Mouse (Mus musculus) splenic B cell, adult 2 months (primary cell): ENCODE data around the gene Poglut1.
A peak's percentile ranks its signal among the peaks of the same experiment; 100 is the strongest.
"Not testable (repeated sequence)": the region's sequence is repeated elsewhere in the genome, so short reads cannot be mapped to it uniquely, and the experiment has no call there.

Experiments
- DNase-seq: peaks from one replicate; pipeline ENCODE4 v3.0.0-alpha.2; 2011; ENCODE audit warnings: low read depth, low spot score
- H3K27me3 ChIP-seq: 2 replicates; pipeline ENCODE4 v1.6.1; 2012; ENCODE audit warnings: mild to moderate bottlenecking, low read length, moderate library complexity, mixed read lengths; ENCODE audit not compliant: control insufficient read depth, poor library complexity, insufficient read depth, severe bottlenecking
- H3K36me3 ChIP-seq: 2 replicates; pipeline ENCODE4 v1.6.1; 2012; ENCODE audit warnings: mild to moderate bottlenecking, low read length, moderate library complexity, mixed read lengths; ENCODE audit not compliant: control insufficient read depth, poor library complexity, insufficient read depth, severe bottlenecking

The Poglut1 gene

DNA sequence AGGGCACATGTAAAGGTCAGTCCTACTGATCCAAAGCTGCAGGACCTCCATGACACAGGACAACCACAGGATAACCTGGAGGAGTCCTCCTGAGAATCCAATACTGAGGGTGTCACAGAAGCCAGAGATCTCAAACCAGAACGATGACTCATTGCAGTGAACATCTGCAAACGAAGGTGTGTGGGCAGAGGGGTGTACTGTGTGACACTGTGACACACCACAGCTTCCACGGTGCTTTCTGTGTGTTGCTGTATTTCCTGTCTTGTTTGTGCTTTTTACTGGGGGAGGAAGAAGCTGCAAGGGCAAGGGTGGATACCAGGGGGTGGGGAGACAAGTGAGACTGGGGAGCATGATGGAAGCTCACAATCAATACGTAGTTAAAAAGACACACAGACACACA lies 46.5 kb downstream of the Poglut1 start:
- Histone ChIP-seq H3K27me3 (no peaks in the 10 kb centered on the region), H3K36me3 (peaks cover 10% of the 10 kb centered on the region)
- DNase-seq: no peak

DNA sequence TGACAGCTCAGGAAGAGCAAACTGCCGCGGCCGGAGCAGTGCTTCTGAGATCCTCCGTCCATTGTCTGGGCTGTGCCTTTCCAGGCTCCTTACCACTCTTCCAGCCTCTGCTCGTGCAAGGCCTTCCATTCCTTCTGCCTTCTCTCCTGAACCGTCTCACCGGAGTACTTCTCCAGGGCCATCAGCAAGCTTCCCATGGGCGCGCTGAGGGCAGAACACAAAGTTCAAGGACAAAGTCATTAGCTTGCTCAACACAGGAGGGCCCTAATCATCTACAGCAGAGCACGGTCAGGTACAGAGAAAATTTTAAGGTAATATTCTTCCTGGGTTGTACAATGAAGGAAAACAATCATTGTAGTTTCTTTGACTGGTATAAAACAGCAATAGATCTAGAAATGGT lies 47.6 kb downstream of the Poglut1 start:
- Histone ChIP-seq H3K27me3 (no peaks in the 10 kb centered on the region), H3K36me3 (peaks cover 14% of the 10 kb centered on the region)
- DNase-seq: no peak

DNA sequence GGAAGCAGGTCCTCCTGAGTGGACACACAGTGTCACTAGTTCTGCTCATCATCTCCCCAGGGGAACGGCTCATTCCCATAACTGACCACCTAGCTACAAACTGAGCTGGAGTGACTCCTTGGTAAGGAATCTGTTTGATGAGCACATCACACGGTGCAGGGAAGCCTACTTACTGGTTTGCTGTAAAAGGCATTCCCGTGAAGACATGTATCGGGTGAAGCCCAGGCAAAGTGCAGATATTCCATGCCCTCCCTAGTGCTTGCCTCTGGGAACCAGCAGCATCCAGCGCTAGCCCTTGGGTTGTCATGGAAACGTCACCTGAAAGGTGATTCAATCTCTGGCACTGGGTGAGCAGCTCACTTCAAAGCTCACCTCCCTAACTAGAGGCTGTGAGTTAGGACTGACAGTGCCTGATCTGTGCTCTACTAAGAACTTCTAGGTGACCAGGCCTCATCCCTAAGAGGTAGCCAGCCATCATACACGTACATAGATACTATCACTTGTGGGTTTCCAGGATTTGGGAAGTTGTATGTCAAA lies 53.4 kb downstream of the Poglut1 start:
- peaks cover 6% of the 10 kb centered on the region for H3K36me3 ChIP-seq
- no peak for DNase-seq
- H3K27me3 ChIP-seq: no peaks in the 10 kb centered on the region

DNA sequence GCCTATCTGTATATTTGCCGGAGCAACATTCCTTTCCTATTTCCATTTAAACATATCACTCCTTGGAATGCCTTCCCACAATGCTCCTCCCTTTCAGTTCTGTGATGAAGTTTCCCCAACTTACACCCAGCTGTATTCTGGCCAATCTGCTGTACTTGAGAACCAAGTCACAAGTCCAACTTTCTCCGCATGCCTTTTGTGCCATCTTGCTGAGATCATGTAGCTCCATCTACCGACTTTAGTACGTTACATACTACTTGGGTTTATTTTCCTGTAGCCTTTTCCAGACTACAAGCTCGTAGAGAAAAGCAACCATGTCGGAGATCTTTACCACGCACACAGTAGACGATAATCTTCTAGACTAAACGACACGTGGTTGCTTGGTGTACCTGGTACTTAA lies 56.2 kb downstream of the Poglut1 start:
- Histone ChIP-seq H3K36me3 (peaks cover 4% of the 10 kb centered on the region; the same call in 1 of the 2 replicates), H3K27me3 (no peaks in the 10 kb centered on the region; the same call in 1 of the 2 replicates)
- DNase-seq: no peak

DNA sequence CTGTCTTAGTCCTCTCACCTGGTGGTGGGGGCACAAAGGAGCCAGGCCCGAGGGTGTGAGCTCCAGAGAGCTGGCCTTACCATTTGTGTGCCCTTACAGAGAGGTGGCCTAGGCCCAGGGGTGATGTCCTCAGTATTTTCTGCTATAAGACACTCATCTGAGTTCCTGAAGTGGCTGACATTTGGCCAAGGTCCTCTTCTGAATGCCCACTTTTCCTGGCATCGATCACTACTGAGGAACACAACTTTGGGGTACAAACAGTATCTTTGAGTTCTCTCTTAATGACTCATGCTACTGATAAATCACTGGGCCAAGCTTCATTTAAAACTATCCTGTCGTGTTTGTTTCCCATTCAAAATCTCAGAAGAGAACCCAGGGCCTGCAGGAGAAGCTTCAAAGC lies 57.5 kb downstream of the Poglut1 start:
- Histone ChIP-seq H3K36me3 (peaks cover 2% of the 10 kb centered on the region; the same call in 1 of the 2 replicates), H3K27me3 (no peaks in the 10 kb centered on the region; the same call in 1 of the 2 replicates)

DNA sequence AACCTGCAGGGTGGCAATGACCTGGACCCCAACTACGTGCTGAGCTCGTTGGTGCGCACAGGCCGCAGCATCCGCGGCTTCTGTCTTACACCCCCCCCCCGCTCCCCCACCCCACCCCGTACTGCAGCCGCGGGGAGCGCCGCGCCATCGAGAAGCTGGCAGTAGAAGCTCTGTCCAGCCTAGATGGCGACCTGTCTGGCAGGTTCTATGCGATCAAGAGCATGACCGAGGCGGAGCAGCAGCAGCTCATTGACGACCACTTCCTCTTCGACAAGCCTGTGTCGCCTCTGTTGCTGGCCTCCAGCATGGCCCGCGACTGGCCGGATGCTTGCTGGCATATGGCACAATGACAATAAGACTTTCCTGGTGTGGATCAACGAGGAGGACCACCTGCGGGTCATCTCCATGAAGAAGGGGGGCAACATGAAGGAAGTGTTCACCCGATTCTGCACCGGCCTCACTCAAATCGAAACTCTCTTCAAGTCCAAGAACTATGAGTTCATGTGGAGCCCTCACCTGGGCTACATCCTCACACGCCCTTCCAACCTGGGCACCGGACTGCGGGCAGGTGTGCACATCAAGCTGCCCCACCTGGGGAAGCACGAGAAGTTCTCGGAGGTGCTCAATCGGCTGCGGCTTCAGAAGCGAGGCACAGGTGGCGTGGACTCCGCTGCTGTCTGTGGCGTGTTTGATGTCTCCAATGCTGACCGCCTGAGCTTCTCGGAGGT lies 66.3 kb downstream of the Poglut1 start:
- peak; percentile 42 for DNase-seq
- Histone ChIP-seq H3K27me3 (no peaks in the 10 kb centered on the region), H3K36me3 (no peaks in the 10 kb centered on the region)

More for the DNA sequence above, 57.5 kb downstream of the Poglut1 start:
- no peak for DNase-seq

DNA sequence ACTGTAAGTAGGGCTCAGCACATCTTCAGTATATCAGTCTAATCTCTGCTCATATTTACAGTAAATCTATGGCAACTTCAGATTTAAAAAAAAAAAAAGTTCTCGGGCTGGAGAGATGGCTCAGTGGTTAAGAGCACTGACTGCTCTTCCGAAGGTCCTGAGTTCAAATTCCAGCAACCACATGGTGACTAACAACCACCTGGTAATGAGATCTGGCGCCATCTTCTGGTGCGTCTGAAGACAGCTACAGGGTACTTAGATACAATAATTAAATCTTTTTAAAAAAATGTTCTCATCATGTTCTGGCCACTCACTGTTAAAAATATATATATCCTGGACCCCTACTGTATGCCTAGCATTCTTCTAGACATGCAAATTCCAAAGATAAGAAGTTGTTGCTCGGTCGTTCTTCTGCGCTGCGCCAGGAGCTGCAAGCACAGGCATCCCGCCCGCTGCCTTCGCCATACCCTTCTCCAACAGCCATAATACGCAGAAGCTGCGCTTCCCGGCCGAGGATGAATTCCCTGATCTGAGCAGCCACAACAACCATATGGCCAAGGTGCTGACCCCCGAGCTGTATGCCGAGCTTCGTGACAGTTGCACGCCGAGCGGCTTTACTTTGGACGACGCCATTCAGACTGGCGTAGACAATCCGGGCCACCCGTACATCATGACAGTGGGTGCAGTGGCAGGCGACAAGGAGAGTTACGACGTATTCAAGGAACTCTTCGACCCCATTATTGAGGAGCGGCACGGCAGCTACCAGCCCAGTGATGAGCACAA lies 67.1 kb downstream of the Poglut1 start:
- no peaks in the 10 kb centered on the region for H3K27me3 ChIP-seq
- peak; percentile 81 for DNase-seq
- no peaks in the 10 kb centered on the region for H3K36me3 ChIP-seq

DNA sequence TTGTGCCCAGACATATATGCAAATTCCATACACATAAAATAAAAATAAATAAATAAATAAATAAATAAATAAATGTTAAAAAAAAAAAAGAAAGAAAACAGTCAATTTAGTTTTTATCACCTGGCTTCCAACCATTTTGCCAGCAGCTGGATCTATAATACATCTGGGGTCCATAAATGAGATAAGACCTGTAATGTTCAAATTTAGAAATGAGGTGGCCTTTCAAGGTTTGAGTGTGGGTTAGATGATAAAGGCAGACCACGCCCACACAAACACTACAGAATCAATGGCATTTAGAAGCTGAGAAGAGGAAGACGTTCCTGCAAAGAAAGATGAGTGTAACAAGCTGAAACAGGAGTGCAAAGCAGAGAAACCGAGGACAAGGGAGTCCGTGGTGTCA lies 68.7 kb downstream of the Poglut1 start:
- no peak for DNase-seq
- Histone ChIP-seq H3K27me3 (no peaks in the 10 kb centered on the region), H3K36me3 (no peaks in the 10 kb centered on the region)

DNA sequence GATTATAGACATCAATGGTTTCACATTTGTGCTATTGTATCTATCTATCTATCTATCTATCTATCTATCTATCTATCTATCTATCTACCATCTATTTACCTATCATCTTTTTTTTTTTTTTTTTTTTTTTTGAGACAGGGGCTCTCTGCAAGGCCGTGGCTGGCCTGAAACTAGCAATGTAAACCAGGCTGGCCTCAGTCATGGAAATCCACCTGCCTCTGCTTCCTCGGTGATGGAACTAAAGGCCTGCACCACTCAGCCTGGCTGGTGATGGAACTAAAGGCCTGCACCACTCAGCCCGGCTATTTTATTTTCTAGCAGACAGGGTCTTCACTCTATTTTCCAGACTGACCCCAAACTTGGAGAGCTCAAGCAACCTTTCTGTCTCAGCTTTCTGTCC lies 71.8 kb downstream of the Poglut1 start:
- Histone ChIP-seq H3K27me3 (no peaks in the 10 kb centered on the region), H3K36me3 (no peaks in the 10 kb centered on the region)
- DNase-seq: no peak

DNA sequence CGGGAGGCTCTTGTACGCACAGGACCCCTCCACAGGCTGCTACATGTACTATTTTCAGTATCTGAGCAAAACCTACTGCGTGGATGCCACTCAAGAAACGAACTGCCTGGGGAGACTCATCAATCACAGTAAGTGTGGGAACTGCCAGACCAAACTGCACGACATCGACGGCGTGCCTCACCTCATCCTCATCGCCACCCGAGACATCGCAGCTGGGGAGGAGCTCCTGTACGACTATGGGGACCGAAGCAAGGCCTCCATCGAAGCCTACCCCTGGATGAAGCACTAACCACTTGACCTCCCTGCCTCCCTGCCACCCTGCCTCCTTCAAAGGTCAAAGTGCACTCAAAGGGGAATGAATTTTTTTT lies 72.8 kb downstream of the Poglut1 start:
- not testable (repeated sequence) for H3K27me3 ChIP-seq, DNase-seq, H3K36me3 ChIP-seq

DNA sequence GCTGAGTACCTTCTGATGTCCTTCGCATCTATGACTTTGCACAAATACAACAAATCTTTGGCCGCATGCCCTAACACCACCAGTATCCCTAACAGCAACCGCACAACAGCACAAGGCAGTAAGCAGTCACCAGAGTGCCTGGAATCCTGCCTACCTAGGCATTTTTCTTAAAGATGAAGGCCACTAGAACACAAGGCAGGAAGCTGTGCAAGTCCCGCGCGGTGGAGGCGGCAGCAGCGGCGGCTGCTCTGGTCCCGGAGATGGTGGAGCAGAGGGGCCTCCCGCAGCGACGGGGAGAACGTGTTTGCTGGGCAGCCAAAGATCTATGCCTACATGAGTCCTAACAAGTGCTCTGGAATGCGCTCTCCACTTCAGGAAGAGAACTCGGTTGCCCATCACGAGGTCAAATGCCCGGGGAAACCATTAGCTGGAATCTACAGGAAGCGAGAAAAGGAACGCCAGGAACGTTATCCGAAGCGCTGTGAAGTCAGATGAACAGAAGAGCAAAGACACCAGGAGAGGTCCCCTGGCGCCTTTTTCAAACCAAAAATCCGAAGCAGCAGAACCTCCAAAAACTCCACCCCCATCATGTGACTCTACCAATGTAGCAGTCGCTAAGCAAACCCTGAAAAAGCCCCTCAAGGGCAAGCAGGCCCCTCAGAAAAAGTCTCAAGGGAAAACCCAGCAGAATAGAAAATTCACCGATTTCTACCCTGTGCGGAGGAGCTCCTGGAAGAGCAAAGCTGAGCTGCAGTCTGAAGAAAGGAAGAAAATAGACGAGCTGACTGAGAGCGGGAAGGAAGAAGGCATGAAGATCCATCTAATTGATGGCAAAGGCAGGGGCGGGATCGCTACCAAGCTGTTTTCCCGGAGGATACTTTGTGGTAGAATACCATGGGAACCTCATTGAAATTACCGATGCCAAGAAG lies 73.5 kb downstream of the Poglut1 start:
- no peaks in the 10 kb centered on the region for H3K36me3 ChIP-seq
- DNase-seq: peak; percentile 59
- H3K27me3 ChIP-seq: no peaks in the 10 kb centered on the region

DNA sequence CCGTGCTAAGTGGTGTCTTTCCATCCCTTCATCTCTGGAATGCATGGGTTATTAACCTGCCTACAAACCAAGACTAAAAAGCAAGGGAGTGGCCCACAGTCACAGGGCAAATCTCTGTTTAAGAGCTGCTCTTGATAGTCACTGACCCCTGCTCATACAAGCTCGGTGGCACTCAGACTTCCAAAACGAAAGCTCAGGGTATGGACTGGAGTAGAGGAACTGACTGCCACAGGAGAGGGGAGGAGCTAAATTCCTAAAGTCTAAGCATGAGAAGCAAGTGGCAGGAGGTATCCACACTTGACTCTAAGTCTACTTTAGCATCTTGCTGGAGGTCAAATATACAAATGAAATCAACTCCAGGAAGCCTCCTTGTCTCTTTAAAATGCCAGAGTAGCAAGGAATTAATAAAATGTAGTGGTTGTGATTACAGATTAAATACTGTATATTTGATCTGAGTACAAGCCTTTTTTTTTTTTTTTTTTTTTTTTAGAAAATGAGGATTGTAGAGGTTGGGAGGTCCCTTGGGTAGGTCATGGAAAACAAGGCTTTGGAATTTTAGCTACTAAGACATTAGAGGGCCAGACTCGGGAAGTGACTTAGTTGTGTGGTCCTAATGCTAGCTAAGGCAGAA lies 74.3 kb downstream of the Poglut1 start:
- DNase-seq: no peak
- no peaks in the 10 kb centered on the region for H3K27me3 ChIP-seq
- H3K36me3 ChIP-seq: no peaks in the 10 kb centered on the region
